Mouse (Mus musculus): ENCODE data around the gene B3galt4. TPM values are rescaled to one million over a fixed set of nuclear protein-coding genes. Genes with fewer than 3 reads are reported as not detected.
"Not testable (repeated sequence)": the region's sequence is repeated elsewhere in the genome, so short reads cannot be mapped to it uniquely, and the experiment has no call there.

B3galt4 gene
- total RNA-seq (2022): 1 to 10 TPM; 6.9 to 8.7 (median 7.6) TPM

- DNase-seq: peak; percentile 83
These were observed at the start of gene B3galt4 for GRCm38 (mm10) chr17:33951021-33951946. B3galt4 (minus strand) TSS chr17:33951488.

- not testable (repeated sequence) for DNase-seq
These were observed 49.5 kb upstream of the B3galt4 start for GRCm38 (mm10) chr17:34000796-34001195.

DNA sequence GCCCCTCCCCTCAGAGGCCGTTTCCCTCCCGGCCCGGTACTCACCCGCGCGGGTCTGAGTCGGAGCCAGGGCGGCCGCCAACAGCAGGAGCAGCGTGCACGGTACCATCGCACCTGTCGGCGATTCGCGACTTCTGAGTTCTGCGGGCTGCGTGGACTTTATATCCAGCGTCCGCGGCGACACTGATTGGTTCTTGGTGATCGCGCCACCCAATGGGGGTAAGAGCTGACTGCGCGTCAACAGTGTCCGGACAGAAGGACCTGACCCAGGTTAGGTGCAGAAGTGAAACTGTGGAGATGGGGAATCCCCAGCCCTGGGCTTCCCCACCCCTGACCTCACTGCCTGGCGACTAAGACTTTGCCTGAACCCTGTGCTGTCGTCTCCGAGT is 48.9 kb upstream of the B3galt4 start, which contains the start of gene H2-K1:
H2-K1 (minus strand) TSS at position 198 of the 388 bp plus-strand sequence.
- DNase-seq: peak; percentile 95

DNA sequence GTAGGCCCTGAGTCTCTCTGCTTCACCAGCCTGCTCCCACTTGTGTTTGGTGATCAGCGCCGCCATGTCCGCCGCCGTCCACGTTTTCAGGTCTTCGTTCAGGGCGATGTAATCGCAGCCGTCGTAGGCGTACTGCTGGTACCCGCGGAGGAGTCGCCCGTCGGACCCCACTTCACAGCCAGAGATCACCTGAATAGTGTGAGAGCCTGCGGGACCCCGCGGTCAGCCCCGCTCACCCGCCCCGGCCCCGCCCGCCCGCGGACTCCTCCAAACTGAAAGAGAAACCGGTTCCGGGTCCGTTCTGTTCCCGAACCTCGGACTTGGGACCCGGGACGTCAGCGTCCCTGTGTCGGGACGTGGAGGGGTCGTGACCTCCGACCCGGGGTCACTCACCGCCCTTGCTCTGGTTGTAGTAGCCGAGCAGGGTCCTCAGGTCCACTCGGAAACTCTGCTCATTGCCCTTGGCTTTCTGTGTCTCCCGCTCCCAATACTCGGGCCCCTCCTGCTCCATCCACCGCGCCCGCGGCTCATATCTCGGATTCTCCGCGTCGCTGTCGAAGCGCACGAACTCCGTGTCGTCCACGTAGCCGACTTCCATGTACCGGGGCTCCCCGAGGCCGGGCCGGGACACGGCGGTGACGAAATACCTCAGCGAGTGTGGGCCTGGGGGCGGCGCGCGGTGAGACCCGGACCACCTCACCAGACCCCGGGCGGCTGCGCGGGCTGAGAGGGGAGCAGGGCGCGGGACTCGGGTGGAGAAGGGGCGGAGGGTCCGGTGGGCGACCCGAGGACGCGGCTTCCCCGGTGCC is 48.3 kb upstream of the B3galt4 start:
- no peak for DNase-seq

DNA sequence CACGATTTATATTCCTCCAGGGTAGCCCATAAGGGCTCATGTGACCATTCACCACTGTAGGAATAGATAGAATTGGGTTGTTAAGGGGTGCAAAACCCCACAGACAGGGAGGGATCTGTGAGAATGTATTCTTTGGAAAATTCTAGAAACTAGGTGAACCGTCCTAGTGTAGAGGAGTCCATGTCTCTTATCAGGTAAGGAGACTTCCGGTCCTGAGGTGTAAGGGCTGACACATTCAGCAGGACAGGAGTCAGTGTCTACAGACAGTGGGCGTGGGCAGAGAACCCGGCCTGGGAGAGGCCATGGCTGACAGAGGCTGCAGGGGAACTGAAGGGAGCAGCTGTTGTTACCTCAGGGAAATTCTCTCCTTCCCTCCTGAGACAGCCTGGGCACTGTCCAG is 47.4 kb upstream of the B3galt4 start:
- not testable (repeated sequence) for DNase-seq

- DNase-seq: not testable (repeated sequence)
These were observed 45.7 kb upstream of the B3galt4 start for GRCm38 (mm10) chr17:33997025-33997424.

- DNase-seq: no peak
These were observed 44.4 kb upstream of the B3galt4 start for GRCm38 (mm10) chr17:33995651-33996050.

- no peak for DNase-seq
These were observed 43.7 kb upstream of the B3galt4 start for GRCm38 (mm10) chr17:33994959-33995358.

- DNase-seq: no peak
These were observed 40.7 kb upstream of the B3galt4 start for GRCm38 (mm10) chr17:33991788-33992664.

- not testable (repeated sequence) for DNase-seq
These were observed 30.8 kb upstream of the B3galt4 start for GRCm38 (mm10) chr17:33982136-33982535.

DNA sequence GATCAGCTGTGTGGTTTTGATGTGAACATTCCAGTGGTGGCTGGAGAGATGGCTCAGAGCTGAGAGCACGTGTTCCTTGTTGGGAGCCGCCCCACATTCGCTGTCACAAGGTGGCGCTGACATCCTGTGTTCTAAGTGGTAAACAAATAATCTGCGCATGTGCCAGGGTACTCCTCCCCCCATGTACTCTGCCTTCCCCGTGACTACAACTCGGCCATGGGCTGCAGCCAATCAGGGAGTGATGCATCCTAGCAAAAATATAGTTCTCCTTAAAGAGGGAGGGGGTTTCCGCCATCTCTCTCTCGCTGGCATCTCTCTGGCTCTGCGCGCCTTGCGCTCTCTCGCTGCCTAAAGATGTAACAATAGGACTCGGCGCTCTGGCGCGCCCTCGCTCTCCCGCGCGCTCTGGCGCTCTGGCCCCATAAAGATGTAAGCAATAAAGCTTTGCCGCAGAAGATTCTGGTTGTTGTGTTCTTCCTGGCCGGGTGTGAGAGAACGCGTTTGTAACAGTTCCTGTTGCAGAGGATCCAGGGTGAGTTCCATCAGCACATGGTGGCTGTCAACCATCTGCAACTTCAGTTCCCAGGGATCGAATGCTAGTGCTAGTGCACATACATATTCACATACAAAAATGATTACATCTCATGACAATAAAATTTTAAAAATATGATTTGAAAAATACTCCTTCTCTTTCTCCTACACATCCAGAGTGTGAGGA is 30.1 kb upstream of the B3galt4 start:
- peak; percentile 89 for DNase-seq

- DNase-seq: no peak
These were observed 29.1 kb upstream of the B3galt4 start for GRCm38 (mm10) chr17:33980181-33981035.

- DNase-seq: no peak
These were observed 28.3 kb upstream of the B3galt4 start for GRCm38 (mm10) chr17:33979512-33980050.

DNA sequence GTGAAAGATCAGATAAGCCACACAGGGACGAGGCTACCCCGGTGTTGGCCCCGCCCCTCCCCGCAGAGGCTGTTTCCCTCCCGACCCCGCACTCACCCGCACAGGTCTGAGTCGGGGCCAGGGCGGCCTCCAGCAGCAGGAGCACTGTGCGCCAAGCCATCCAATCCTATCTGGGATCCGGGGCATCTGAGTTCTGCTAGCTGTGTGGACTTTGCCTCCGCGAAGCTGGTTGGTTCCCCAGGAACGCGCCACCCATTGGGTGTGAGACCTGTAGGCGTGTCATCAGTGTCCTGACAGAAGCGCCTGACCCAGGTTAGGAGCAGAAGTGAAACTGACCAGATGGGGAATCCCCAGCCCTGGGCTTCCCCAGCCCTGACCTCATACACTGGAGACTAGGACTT is 27.3 kb upstream of the B3galt4 start:
- peak; percentile 87 for DNase-seq

GRCm38 (mm10) chr17:33977861-33978557 is 26.7 kb upstream of the B3galt4 start:
- DNase-seq: no peak

DNA sequence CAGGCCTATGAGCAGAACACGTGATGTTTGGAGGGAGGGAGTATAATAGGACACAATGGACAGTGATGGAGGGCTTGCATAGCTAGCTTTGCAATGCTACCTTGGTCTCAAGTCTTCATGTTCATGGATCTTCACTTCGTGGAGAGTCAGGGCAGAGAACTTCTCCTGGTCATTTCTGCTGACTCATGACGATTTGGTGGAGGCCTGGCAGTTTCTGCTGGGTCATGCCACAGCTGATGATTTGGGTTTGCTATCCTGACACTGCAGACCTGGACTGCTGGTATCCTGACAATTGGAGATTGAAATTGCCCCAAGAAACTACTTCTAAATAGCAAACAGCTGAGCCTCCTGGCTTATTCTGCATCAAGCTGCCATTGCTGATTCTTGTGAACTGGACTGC is 22.3 kb upstream of the B3galt4 start:
- no peak for DNase-seq

DNA sequence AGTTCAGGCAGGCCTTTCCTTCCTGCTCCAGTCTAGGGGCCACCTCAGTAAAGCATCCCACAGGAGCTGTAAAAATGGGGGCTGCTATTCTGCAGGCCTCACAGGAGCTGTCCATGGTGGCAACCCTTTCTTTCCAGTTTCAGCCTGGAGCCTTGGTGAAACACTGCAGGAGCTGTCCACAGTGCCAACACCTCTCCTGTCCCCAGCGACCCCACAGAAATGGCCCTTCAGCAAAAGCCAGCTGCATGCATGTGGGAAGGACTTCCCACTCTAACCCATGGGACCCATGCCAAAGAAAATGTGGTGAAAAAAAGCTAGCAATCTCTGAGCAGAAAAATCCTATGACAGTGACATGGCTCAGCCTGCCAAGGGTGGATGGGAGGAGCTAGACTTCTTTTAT is 21.4 kb upstream of the B3galt4 start:
- no peak for DNase-seq

DNA sequence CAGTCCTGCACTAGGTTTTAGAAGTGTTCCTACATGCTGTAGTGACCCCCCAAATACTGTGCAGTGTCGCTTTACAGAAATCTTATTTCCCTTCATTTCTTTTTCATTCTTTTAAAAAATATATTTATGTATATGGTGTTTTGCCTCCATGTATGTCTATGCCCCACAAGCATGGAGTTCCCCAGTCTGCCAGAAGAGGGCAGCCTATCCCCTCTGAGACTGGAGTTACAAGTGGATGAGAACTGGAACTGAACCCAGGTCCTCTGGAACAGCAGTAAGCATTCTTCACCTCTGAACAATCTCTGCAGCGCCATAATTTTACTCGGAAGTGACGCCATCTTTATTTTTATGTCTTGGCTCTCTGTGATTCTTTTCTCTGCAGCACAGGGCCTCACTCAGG is 18.1 kb upstream of the B3galt4 start:
- no peak for DNase-seq

- DNase-seq: no peak
These were observed 17.6 kb upstream of the B3galt4 start for GRCm38 (mm10) chr17:33968927-33969326.

DNA sequence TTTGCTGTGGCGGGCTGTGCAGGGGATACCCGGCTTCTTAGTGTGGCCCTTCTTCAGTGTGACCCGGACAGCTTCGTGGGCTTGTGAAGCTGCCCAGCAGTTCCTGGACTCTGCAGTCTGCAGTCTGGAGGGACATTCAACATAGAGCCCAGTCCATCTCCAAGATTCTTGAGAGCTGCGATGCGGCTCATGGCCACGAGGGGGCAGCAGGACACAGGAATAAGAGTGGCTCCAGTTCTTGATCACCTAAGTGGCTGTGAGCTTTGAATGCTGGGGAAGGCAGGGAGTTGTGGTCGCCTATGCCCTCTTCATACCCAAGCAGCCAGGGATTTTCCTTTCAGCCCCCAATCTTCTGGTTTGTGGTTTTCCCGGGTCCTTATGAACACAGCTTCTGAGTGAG is 17.2 kb upstream of the B3galt4 start:
- no peak for DNase-seq
